Mouse (Mus musculus) myocyte (in vitro differentiated cells): ENCODE results near the gene Macrod2.

ENCODE experiments used
- CEBPB ChIP-seq: IDR thresholded peaks from 2 replicates; pipeline ENCODE4 v1.6.1; 2011; ENCODE audit warnings: mild to moderate bottlenecking, moderate library complexity; ENCODE audit not compliant: poor library complexity, insufficient read depth, severe bottlenecking
- E2F4 ChIP-seq: IDR thresholded peaks from one replicate; pipeline ENCODE4 v1.6.1; 2011; ENCODE audit warnings: mild to moderate bottlenecking, control low read depth, moderate library complexity; ENCODE audit not compliant: insufficient read depth
- MAX ChIP-seq: IDR thresholded peaks from one replicate; pipeline ENCODE4 v1.6.1; 2011; ENCODE audit warnings: low read depth, mild to moderate bottlenecking, control low read depth
- MYOD1 ChIP-seq, 3 experiments: IDR thresholded peaks; one replicate each; pipeline ENCODE4 v1.6.1; 2011; ENCODE audit warnings: control low read depth in 2 of 3, low read depth in 2 of 3, mild to moderate bottlenecking in 2 of 3, moderate library complexity in 1 of 3; ENCODE audit not compliant: insufficient read length in 2 of 3, control insufficient read depth in 1 of 3
- MYOG ChIP-seq, 3 experiments: IDR thresholded peaks; one replicate each; pipeline ENCODE4 v1.6.1; 2011; ENCODE audit warnings: control low read depth in 2 of 3, low read depth in 2 of 3, mild to moderate bottlenecking in 2 of 3; ENCODE audit not compliant: insufficient read length in 2 of 3, control insufficient read depth in 1 of 3, insufficient read depth in 1 of 3
- POLR2A ChIP-seq: IDR thresholded peaks from one replicate; pipeline ENCODE4 v1.6.1; 2011; ENCODE audit warnings: low read depth, mild to moderate bottlenecking, control low read depth, moderate library complexity; ENCODE audit not compliant: insufficient read length
- POLR2AphosphoS2 ChIP-seq: IDR thresholded peaks from one replicate; pipeline ENCODE4 v1.6.1; 2011; ENCODE audit warnings: low read depth, control low read depth; ENCODE audit not compliant: insufficient read length
- REST ChIP-seq: IDR thresholded peaks from one replicate; pipeline ENCODE4 v1.6.1; 2011; ENCODE audit warnings: mild to moderate bottlenecking, control low read depth, moderate library complexity; ENCODE audit not compliant: insufficient read depth, insufficient read length
- SRF ChIP-seq: IDR thresholded peaks from one replicate; pipeline ENCODE4 v1.6.1; 2011; ENCODE audit warnings: low read depth; ENCODE audit not compliant: control insufficient read depth, insufficient read length
- TCF12 ChIP-seq: IDR thresholded peaks from one replicate; pipeline ENCODE4 v1.6.1; 2011; ENCODE audit warnings: mild to moderate bottlenecking, control low read depth; ENCODE audit not compliant: poor library complexity, insufficient read depth, severe bottlenecking
- TCF3 ChIP-seq: IDR thresholded peaks from one replicate; pipeline ENCODE4 v1.6.1; 2011; ENCODE audit warnings: low read depth, control low read depth; ENCODE audit not compliant: insufficient read length
- USF1 ChIP-seq: IDR thresholded peaks from one replicate; pipeline ENCODE4 v1.6.1; 2011; ENCODE audit warnings: low read depth, mild to moderate bottlenecking, control low read depth, moderate library complexity

- TF ChIP-seq POLR2A (no peak), E2F4 (no peak), MAX (no peak), MYOG (IDR thresholded peaks at IDR 0.05; ENCODE audit: control insufficient read depth in 1 of 3, insufficient read depth in 1 of 3, insufficient read length in 2 of 3, low read depth in 2 of 3) (no peak), POLR2AphosphoS2 (no peak), CEBPB (no peak), SRF (no peak), TCF12 (no peak), MYOD1 (IDR thresholded peaks at IDR 0.05; ENCODE audit: control insufficient read depth in 1 of 3, insufficient read length in 2 of 3, low read depth in 2 of 3) (no peak), USF1 (no peak), TCF3 (no peak), REST (no peak)
Observed at GRCm38 (mm10) chr2:140847817-140848428, 452.8 kb downstream of the Macrod2 start.
